Mouse (Mus musculus) embryonic facial prominence, embryonic 14.5 days (tissue): ENCODE measurements around the gene Cdk6. TPM values are rescaled to one million over a fixed set of nuclear protein-coding genes. Genes with fewer than 3 reads are reported as not detected.

Source experiments
- ATAC-seq: fragments of 200-750 bp; cut with Nextera tagmentation; 2 replicates; pipeline ENCODE4 v1.8.0; 2017; ENCODE audit warnings: low read depth, moderate number of reproducible peaks, moderate TSS enrichment
- DNase-seq: peaks from one replicate; pipeline ENCODE4 v3.0.0-alpha.2; 2015; ENCODE audit warnings: low spot score
- H3K27ac ChIP-seq: fragments of 300-500 bp; sonication (generic); replicated peaks from 2 replicates; pipeline ENCODE4 v1.5.1; 2014; ENCODE audit warnings: low read depth, mild to moderate bottlenecking, low read length, moderate library complexity
- H3K27me3 ChIP-seq: fragments of 300-500 bp; sonication (generic); replicated peaks from 2 replicates; pipeline ENCODE4 v1.6.1; 2014; ENCODE audit warnings: low read length; ENCODE audit not compliant: control insufficient read depth, insufficient read depth
- H3K36me3 ChIP-seq: fragments of 300-500 bp; sonication (generic); 2 replicates; pipeline ENCODE4 v1.6.1; 2014; ENCODE audit warnings: low read length, mixed read lengths; ENCODE audit not compliant: control insufficient read depth, insufficient read depth
- H3K4me1 ChIP-seq: fragments of 300-500 bp; sonication (generic); 2 replicates; pipeline ENCODE4 v1.6.1; 2014; ENCODE audit warnings: antibody characterized with exemption, low read length; ENCODE audit not compliant: control insufficient read depth, insufficient read depth
- H3K4me2 ChIP-seq: fragments of 300-500 bp; sonication (generic); 2 replicates; pipeline ENCODE4 v1.6.1; 2014; ENCODE audit warnings: low read depth, mild to moderate bottlenecking, low read length, moderate library complexity, mixed read lengths
- H3K4me3 ChIP-seq: fragments of 300-500 bp; sonication (generic); 2 replicates; pipeline ENCODE4 v1.5.1; 2014; ENCODE audit warnings: low read depth, mild to moderate bottlenecking, low read length
- H3K9ac ChIP-seq: fragments of 300-500 bp; sonication (generic); 2 replicates; pipeline ENCODE4 v1.6.1; 2014; ENCODE audit warnings: low read depth, mild to moderate bottlenecking, low read length, moderate library complexity, mixed read lengths
- H3K9me3 ChIP-seq: fragments of 300-500 bp; sonication (generic); 2 replicates; pipeline ENCODE4 v1.6.1; 2016; ENCODE audit warnings: low read length; ENCODE audit not compliant: control insufficient read depth
- WGBS: fragments of 180-500 bp; shearing (Covaris S2); extraction: QIAGEN DNeasy Blood & Tissue Kit; methylation state at CpG from one replicate; pipeline ENCODE4 v1.1.7; 2014; 5-methylcytosine and 5-hydroxymethylcytosine counted together
- polyA plus RNA-seq: library from polyadenylated mRNA; unstranded; fragments of >200 nt; fragmentation: Nextera tagmentation; extraction: Ambion mirVana; gene quantifications from 2 replicates; pipeline ENCODE4 v1.2.1, GENCODE M21; 2014

Cdk6 gene
- polyA plus RNA-seq, 1 experiment from 2014 or later: 21.3 TPM

GRCm38 (mm10) chr5:3379252-3379651, 38.0 kb downstream of the Cdk6 start:
- Histone ChIP-seq H3K4me1 (no peaks in the 10 kb centered on the region; the same call in 1 of the 2 replicates), H3K36me3 (0 out of 2 replicates have a peak, but pooled peaks cover 4% of the 10 kb centered on the region), H3K27ac (no peak overlapping the region), H3K9ac (no peak overlapping the region), H3K4me3 (no peak overlapping the region), H3K4me2 (no peak overlapping the region), H3K9me3 (no peaks in the 10 kb centered on the region), H3K27me3 (no peaks in the 10 kb centered on the region)
- 69% methylated on average over 4 of the region's 4 CpGs for WGBS
- ATAC-seq (peak; percentile 68; the same call in 1 of the 2 replicates), DNase-seq (no peak)

- peaks cover under 1% of the 10 kb centered on the region; the same call in 1 of the 2 replicates for H3K4me1 ChIP-seq
- 0 out of 2 replicates have a peak, but pooled peaks cover 2% of the 10 kb centered on the region for H3K36me3 ChIP-seq
- no peak overlapping the region for H3K4me2 ChIP-seq
- H3K27ac ChIP-seq: no peak overlapping the region
- H3K9me3 ChIP-seq: no peaks in the 10 kb centered on the region
- no peaks in the 10 kb centered on the region for H3K27me3 ChIP-seq
- ATAC-seq (no peak), DNase-seq (peak; percentile 30)
- H3K4me3 ChIP-seq: no peak overlapping the region
- H3K9ac ChIP-seq: no peak overlapping the region
- WGBS: 73% methylated on average over 9 of the region's 9 CpGs
These were observed 39.5 kb downstream of the Cdk6 start for GRCm38 (mm10) chr5:3380692-3381233.

- no peak for ATAC-seq
- Histone ChIP-seq H3K4me2 (no peak overlapping the region), H3K27ac (no peak overlapping the region), H3K9ac (no peak overlapping the region), H3K27me3 (no peaks in the 10 kb centered on the region), H3K9me3 (no peaks in the 10 kb centered on the region), H3K4me3 (no peak overlapping the region), H3K4me1 (peaks cover 6% of the 10 kb centered on the region; the same call in 1 of the 2 replicates), H3K36me3 (no peaks in the 10 kb centered on the region)
- WGBS: 90% methylated on average over 8 of the region's 8 CpGs
- no peak for DNase-seq
These were observed 40.5 kb downstream of the Cdk6 start for GRCm38 (mm10) chr5:3381795-3382194.

- H3K9me3 ChIP-seq: no peaks in the 10 kb centered on the region
- DNase-seq (no peak), ATAC-seq (no peak)
- no peak overlapping the region for H3K27ac ChIP-seq
- H3K36me3 ChIP-seq: no peaks in the 10 kb centered on the region
- no peak overlapping the region for H3K4me2 ChIP-seq
- peaks cover 6% of the 10 kb centered on the region; the same call in 1 of the 2 replicates for H3K4me1 ChIP-seq
- H3K9ac ChIP-seq: no peak overlapping the region
- WGBS: 76% methylated on average over 13 of the region's 13 CpGs
- no peaks in the 10 kb centered on the region for H3K27me3 ChIP-seq
- no peak overlapping the region for H3K4me3 ChIP-seq
These were observed 41.2 kb downstream of the Cdk6 start for GRCm38 (mm10) chr5:3382343-3383040.

DNA sequence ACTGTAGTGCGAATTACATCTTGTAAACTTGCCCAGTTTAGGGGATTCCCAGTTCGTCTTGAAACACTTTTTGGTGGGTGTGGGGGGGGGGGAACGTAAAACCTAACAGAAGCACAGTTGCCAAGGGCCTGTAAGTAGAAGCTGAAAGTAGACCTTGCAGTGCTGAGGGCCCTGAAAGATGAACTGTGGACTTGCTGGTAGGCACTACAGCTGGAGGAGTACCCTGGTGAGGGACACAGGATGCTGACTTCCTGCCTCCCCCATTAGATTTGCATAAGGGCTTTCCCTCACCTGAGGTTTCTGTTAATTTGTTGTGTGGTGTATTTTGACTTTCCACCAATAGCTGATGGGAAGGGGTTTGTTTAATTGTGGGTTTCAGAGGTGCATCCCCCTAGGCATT, 42.3 kb downstream of the Cdk6 start:
- Histone ChIP-seq H3K36me3 (no peaks in the 10 kb centered on the region), H3K27me3 (no peaks in the 10 kb centered on the region), H3K4me3 (no peak overlapping the region), H3K9ac (no peak overlapping the region), H3K4me2 (no peak overlapping the region), H3K9me3 (no peaks in the 10 kb centered on the region), H3K4me1 (peaks cover 6% of the 10 kb centered on the region; the same call in 1 of the 2 replicates), H3K27ac (no peak overlapping the region)
- no peak for ATAC-seq
- no peak for DNase-seq
- WGBS: 70% methylated on average over 3 of the region's 3 CpGs

- ATAC-seq (no peak), DNase-seq (no peak)
- 54% methylated on average over 1 of the region's 1 CpGs for WGBS
- no peaks in the 10 kb centered on the region for H3K36me3 ChIP-seq
- no peak overlapping the region for H3K4me3 ChIP-seq
- H3K27me3 ChIP-seq: no peaks in the 10 kb centered on the region
- H3K9me3 ChIP-seq: no peaks in the 10 kb centered on the region
- peaks cover 6% of the 10 kb centered on the region; the same call in 1 of the 2 replicates for H3K4me1 ChIP-seq
- H3K9ac ChIP-seq: no peak overlapping the region
- H3K4me2 ChIP-seq: no peak overlapping the region
- H3K27ac ChIP-seq: no peak overlapping the region
These were observed 43.8 kb downstream of the Cdk6 start for GRCm38 (mm10) chr5:3385078-3385477.

GRCm38 (mm10) chr5:3386021-3386730, 44.9 kb downstream of the Cdk6 start:
- no peak for ATAC-seq
- Histone ChIP-seq H3K4me3 (no peak overlapping the region), H3K9me3 (no peaks in the 10 kb centered on the region), H3K4me1 (peaks cover 6% of the 10 kb centered on the region; the same call in 1 of the 2 replicates), H3K27ac (no peak overlapping the region), H3K27me3 (no peaks in the 10 kb centered on the region), H3K4me2 (no peak overlapping the region), H3K36me3 (0 out of 2 replicates have a peak, but pooled peaks cover 2% of the 10 kb centered on the region), H3K9ac (no peak overlapping the region)
- WGBS: 62% methylated on average over 7 of the region's 7 CpGs
- DNase-seq: peak; percentile 32

DNA sequence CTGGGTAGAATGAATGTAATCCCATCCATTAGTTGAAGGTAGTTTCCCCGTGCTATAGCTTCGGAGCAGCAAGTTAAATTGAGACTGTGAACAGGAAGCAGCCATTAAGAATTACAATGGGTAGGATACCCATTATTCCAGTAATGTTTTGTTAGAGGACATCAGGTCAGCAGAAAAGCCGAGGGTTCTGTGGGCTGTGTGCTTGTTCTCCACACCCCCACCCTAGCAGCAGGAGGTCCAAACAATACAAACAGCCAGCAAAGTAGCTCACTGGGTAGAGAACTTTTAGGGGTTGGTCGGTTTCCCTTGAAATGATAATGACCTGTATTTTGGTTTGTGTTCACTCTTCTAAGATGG, 45.4 kb downstream of the Cdk6 start:
- H3K4me2 ChIP-seq: no peak overlapping the region
- WGBS: 14% methylated on average over 4 of the region's 4 CpGs
- H3K4me1 ChIP-seq: peaks cover 6% of the 10 kb centered on the region; the same call in 1 of the 2 replicates
- H3K9me3 ChIP-seq: no peaks in the 10 kb centered on the region
- DNase-seq (no peak), ATAC-seq (no peak)
- H3K36me3 ChIP-seq: 0 out of 2 replicates have a peak, but pooled peaks cover 3% of the 10 kb centered on the region
- H3K4me3 ChIP-seq: no peak overlapping the region
- H3K9ac ChIP-seq: no peak overlapping the region
- no peak overlapping the region for H3K27ac ChIP-seq
- H3K27me3 ChIP-seq: no peaks in the 10 kb centered on the region
